In genomic region chr14:103911280-103911679, GRCm38 (mm10) we compare ENCODE assay signal across 22 mouse cellular contexts.
A peak's percentile ranks its signal among the peaks of the same experiment; 100 is the strongest.
DNase-seq lines count a peak whose midpoint lies in the region; ATAC-seq and TF ChIP-seq lines count a peak whose summit lies in the region.
"Had no signal": no experiment of that assay in that cellular context is flagged by ENCODE, and none has a peak within 500 bp of the region (broad histone marks: within the 10 kb centered on the region; RNA-seq: fewer than 3 reads in every experiment).

No protein-coding gene starts in this region.

- H3K27me3 ChIP-seq in forebrain, postnatal 0 days (ENCODE audit: insufficient read depth, low read length), result no peaks in the 10 kb centered on the region
- no peaks in the 10 kb centered on the region for H3K27me3 ChIP-seq in forebrain, embryonic 11.5 days (ENCODE audit: control insufficient read depth, insufficient read depth, low read length)
- no peaks in the 10 kb centered on the region for H3K27me3 ChIP-seq in hindbrain, embryonic 15.5 days
- no peaks in the 10 kb centered on the region for H3K27me3 ChIP-seq in midbrain, embryonic 15.5 days (replicated peaks)
- no peaks in the 10 kb centered on the region for H3K27me3 ChIP-seq in heart, embryonic 10.5 days (ENCODE audit: insufficient read depth, poor library complexity, severe bottlenecking)
- H3K27me3 ChIP-seq: liver, embryonic 13.5 days; neural tube, embryonic 12.5 days; stomach, embryonic 15.5 days had no signal

- no peaks in the 10 kb centered on the region for H3K36me3 ChIP-seq in forebrain, postnatal 0 days (ENCODE audit: insufficient read depth)
- H3K36me3 ChIP-seq in forebrain, embryonic 11.5 days (ENCODE audit: control insufficient read depth, insufficient read depth, low read length), result no peaks in the 10 kb centered on the region
- H3K36me3 ChIP-seq in hindbrain, embryonic 15.5 days, result no peaks in the 10 kb centered on the region
- no peaks in the 10 kb centered on the region for H3K36me3 ChIP-seq in midbrain, embryonic 15.5 days (replicated peaks)
- H3K36me3 ChIP-seq in heart, embryonic 10.5 days, result no peaks in the 10 kb centered on the region
- H3K36me3 ChIP-seq: liver, embryonic 13.5 days; neural tube, embryonic 12.5 days; stomach, embryonic 15.5 days had no signal

- H3K4me3 ChIP-seq in forebrain, postnatal 0 days (ENCODE audit: low read depth, low read length), result no peak overlapping the region
- H3K4me3 ChIP-seq in forebrain, embryonic 11.5 days (ENCODE audit: low read depth, low read length), result no peak overlapping the region
- no peak overlapping the region for H3K4me3 ChIP-seq in hindbrain, embryonic 15.5 days
- H3K4me3 ChIP-seq in midbrain, embryonic 15.5 days, result no peak overlapping the region
- no peak overlapping the region for H3K4me3 ChIP-seq in heart, embryonic 10.5 days
- H3K4me3 ChIP-seq: liver, embryonic 13.5 days; neural tube, embryonic 12.5 days; stomach, embryonic 15.5 days had no signal

- ATAC-seq in forebrain, postnatal 0 days, result peak; percentile 54
- no peak; the same call in 1 of the 2 replicates for ATAC-seq in forebrain, embryonic 11.5 days (replicated peaks; ENCODE audit: low FRiP score)
- ATAC-seq in hindbrain, embryonic 15.5 days (ENCODE audit: low FRiP score, low read depth), result peak; percentile 77; the same call in 1 of the 2 replicates
- peak; percentile 80 for ATAC-seq in midbrain, embryonic 15.5 days (replicated peaks)

- TF ChIP-seq CTCF in forebrain, postnatal 0 days (IDR thresholded peaks at IDR 0.05; ENCODE audit: low read depth), result no peak
- no peak for TF ChIP-seq CTCF in brain, embryonic 14.5 days (IDR thresholded peaks at IDR 0.05; ENCODE audit: borderline replicate concordance, extremely low read depth, insufficient read depth, insufficient read length)

- no peaks in the 10 kb centered on the region for H3K9me3 ChIP-seq in forebrain, postnatal 0 days (ENCODE audit: low read length)
- H3K9me3 ChIP-seq in forebrain, embryonic 11.5 days (ENCODE audit: control insufficient read depth, low read length), result no peaks in the 10 kb centered on the region
- H3K9me3 ChIP-seq in hindbrain, embryonic 15.5 days, result no peaks in the 10 kb centered on the region
- H3K9me3 ChIP-seq in midbrain, embryonic 15.5 days, result no peaks in the 10 kb centered on the region
- H3K9me3 ChIP-seq in heart, embryonic 10.5 days, result no peaks in the 10 kb centered on the region
- H3K9me3 ChIP-seq: liver, embryonic 13.5 days; neural tube, embryonic 12.5 days; stomach, embryonic 15.5 days had no signal

- no peak overlapping the region for H3K9ac ChIP-seq in forebrain, postnatal 0 days
- H3K9ac ChIP-seq in forebrain, embryonic 11.5 days (ENCODE audit: low read length), result no peak overlapping the region
- H3K9ac ChIP-seq in hindbrain, embryonic 15.5 days, result no peak overlapping the region
- H3K9ac ChIP-seq in midbrain, embryonic 15.5 days, result no peak overlapping the region
- H3K9ac ChIP-seq: liver, embryonic 13.5 days; lung, embryonic 14.5 days; neural tube, embryonic 12.5 days; stomach, embryonic 15.5 days had no signal

- no peaks in the 10 kb centered on the region for H3K4me1 ChIP-seq in forebrain, postnatal 0 days (ENCODE audit: insufficient read depth)
- no peaks in the 10 kb centered on the region for H3K4me1 ChIP-seq in forebrain, embryonic 11.5 days (replicated peaks; ENCODE audit: control insufficient read depth, insufficient read depth, low read length)
- no peaks in the 10 kb centered on the region for H3K4me1 ChIP-seq in hindbrain, embryonic 15.5 days (replicated peaks)
- H3K4me1 ChIP-seq in midbrain, embryonic 15.5 days, result no peaks in the 10 kb centered on the region
- H3K4me1 ChIP-seq in heart, embryonic 10.5 days, result peaks cover 3% of the 10 kb centered on the region; the same call in 1 of the 2 replicates
- H3K4me1 ChIP-seq: liver, embryonic 13.5 days; neural tube, embryonic 12.5 days; stomach, embryonic 15.5 days had no signal

- no peak overlapping the region for H3K4me2 ChIP-seq in forebrain, postnatal 0 days (ENCODE audit: low read depth)
- H3K4me2 ChIP-seq in forebrain, embryonic 11.5 days (ENCODE audit: low read depth, low read length, severe bottlenecking), result no peak overlapping the region
- H3K4me2 ChIP-seq in hindbrain, embryonic 15.5 days, result no peak overlapping the region
- H3K4me2 ChIP-seq in midbrain, embryonic 15.5 days, result no peak overlapping the region
- H3K4me2 ChIP-seq: heart, embryonic 11.5 days; liver, embryonic 13.5 days; lung, embryonic 14.5 days; neural tube, embryonic 12.5 days; stomach, embryonic 15.5 days had no signal

- no peak overlapping the region for H3K27ac ChIP-seq in forebrain, postnatal 0 days (ENCODE audit: low read depth, low read length)
- no peak overlapping the region for H3K27ac ChIP-seq in forebrain, embryonic 11.5 days (ENCODE audit: low read depth, low read length)
- 0 out of 2 replicates have a peak overlapping the region, but pooled peaks have one; percentile 21 for H3K27ac ChIP-seq in hindbrain, embryonic 15.5 days (replicated peaks)
- no peak overlapping the region for H3K27ac ChIP-seq in midbrain, embryonic 15.5 days
- H3K27ac ChIP-seq in heart, embryonic 10.5 days, result no peak overlapping the region
- H3K27ac ChIP-seq: liver, embryonic 13.5 days; neural tube, embryonic 12.5 days; stomach, embryonic 15.5 days had no signal

- 94% methylated on average over 1 of the region's 1 CpGs for WGBS in forebrain, postnatal 0 days
- WGBS in forebrain, embryonic 11.5 days, result 92% methylated on average over 1 of the region's 1 CpGs
- WGBS in hindbrain, embryonic 15.5 days, result 83% methylated on average over 1 of the region's 1 CpGs
- WGBS in midbrain, embryonic 15.5 days, result 74% methylated on average over 1 of the region's 1 CpGs
- WGBS in heart, embryonic 10.5 days, result 83% methylated on average over 1 of the region's 1 CpGs

- DNase-seq in forebrain, postnatal 0 days, result no peak
- DNase-seq in forebrain, embryonic 11.5 days (ENCODE audit: low spot score), result no peak
- DNase-seq in brain, embryonic 14.5 days (ENCODE audit: low read depth), result peak; percentile 57
- DNase-seq in kidney, adult 8-10 months, result no peak
- DNase-seq in heart, embryonic 10.5 days (ENCODE audit: low spot score), result no peak
- DNase-seq in heart, adult 9 months (ENCODE audit: low spot score in 2 of 2), result no peak
- DNase-seq: adrenal gland, postnatal 36 days; cerebellum, adult 11-12 months; cerebellum, postnatal 10 days; gastrocnemius, postnatal 36 days; heart, postnatal 14 days; kidney, adult 11 months; kidney, postnatal 4 days; liver, embryonic 13.5 days; lung, embryonic 14.5 days; thymus, adult 2 months; thymus, postnatal 4 days had no signal

- TF ChIP-seq POLR2A in brain, embryonic 14.5 days (IDR thresholded peaks at IDR 0.05; ENCODE audit: borderline replicate concordance, extremely low read depth, insufficient read depth, insufficient read length, poor library complexity, severe bottlenecking), result no peak
